Mouse (Mus musculus) hindbrain, embryonic 11.5 days (tissue): ENCODE results near the gene Spata45. TPM values are rescaled to one million over a fixed set of nuclear protein-coding genes. Genes with fewer than 3 reads are reported as not detected.

Source experiments
- ATAC-seq: fragments of 200-750 bp; cut with Nextera tagmentation; 2 replicates; pipeline ENCODE4 v1.8.0; 2017; ENCODE audit warnings: mild to moderate bottlenecking, moderate TSS enrichment, moderate library complexity; ENCODE audit not compliant: low FRiP score
- DNase-seq: peaks from one replicate; pipeline ENCODE4 v3.0.0-alpha.2; 2015; ENCODE audit warnings: low spot score
- H3K27ac ChIP-seq: fragments of 300-500 bp; sonication (generic); 2 replicates; pipeline ENCODE4 v1.5.1; 2014; ENCODE audit warnings: mild to moderate bottlenecking, low read depth, low read length
- H3K27me3 ChIP-seq: fragments of 300-500 bp; sonication (generic); 2 replicates; pipeline ENCODE4 v1.6.1; 2014; ENCODE audit warnings: mild to moderate bottlenecking, low read length, moderate library complexity, mixed read lengths; ENCODE audit not compliant: control insufficient read depth, insufficient read depth
- H3K36me3 ChIP-seq: fragments of 300-500 bp; sonication (generic); 2 replicates; pipeline ENCODE4 v1.6.1; 2014; ENCODE audit warnings: mild to moderate bottlenecking, low read length, moderate library complexity, mixed read lengths; ENCODE audit not compliant: control insufficient read depth, insufficient read depth
- H3K4me1 ChIP-seq: fragments of 300-500 bp; sonication (generic); replicated peaks from 2 replicates; pipeline ENCODE4 v1.6.1; 2014; ENCODE audit warnings: low read length, mixed read lengths; ENCODE audit not compliant: control insufficient read depth, insufficient read depth
- H3K4me2 ChIP-seq: fragments of 300-500 bp; sonication (generic); replicated peaks from 2 replicates; pipeline ENCODE4 v1.6.1; 2014; ENCODE audit warnings: mild to moderate bottlenecking, low read depth, low read length
- H3K4me3 ChIP-seq: fragments of 300-500 bp; sonication (generic); 2 replicates; pipeline ENCODE4 v1.5.1; 2014; ENCODE audit warnings: low read depth, low read length
- H3K9ac ChIP-seq: fragments of 300-500 bp; sonication (generic); 2 replicates; pipeline ENCODE4 v1.6.1; 2014; ENCODE audit warnings: low read depth, low read length
- H3K9me3 ChIP-seq: fragments of 300-500 bp; sonication (generic); 2 replicates; pipeline ENCODE4 v1.6.1; 2016; ENCODE audit warnings: low read length; ENCODE audit not compliant: control insufficient read depth
- WGBS: fragments of 180-500 bp; shearing (Covaris S2); extraction: QIAGEN DNeasy Blood & Tissue Kit; methylation state at CpG from one replicate; pipeline ENCODE4 v1.1.7; 2014; 5-methylcytosine and 5-hydroxymethylcytosine counted together
- polyA plus RNA-seq: library from polyadenylated mRNA; unstranded; fragments of >200 nt; fragmentation: Nextera tagmentation; extraction: Ambion mirVana; gene quantifications from 2 replicates; pipeline ENCODE4 v1.2.1, GENCODE M21; 2014

Spata45 gene
- polyA plus RNA-seq, 1 experiment from 2014 or later = not detected

- DNase-seq (no peak), ATAC-seq (no peak)
- no peak overlapping the region for H3K4me2 ChIP-seq
These were observed 17.1 kb downstream of the Spata45 start for GRCm38 (mm10) chr1:191053555-191053954.

DNA sequence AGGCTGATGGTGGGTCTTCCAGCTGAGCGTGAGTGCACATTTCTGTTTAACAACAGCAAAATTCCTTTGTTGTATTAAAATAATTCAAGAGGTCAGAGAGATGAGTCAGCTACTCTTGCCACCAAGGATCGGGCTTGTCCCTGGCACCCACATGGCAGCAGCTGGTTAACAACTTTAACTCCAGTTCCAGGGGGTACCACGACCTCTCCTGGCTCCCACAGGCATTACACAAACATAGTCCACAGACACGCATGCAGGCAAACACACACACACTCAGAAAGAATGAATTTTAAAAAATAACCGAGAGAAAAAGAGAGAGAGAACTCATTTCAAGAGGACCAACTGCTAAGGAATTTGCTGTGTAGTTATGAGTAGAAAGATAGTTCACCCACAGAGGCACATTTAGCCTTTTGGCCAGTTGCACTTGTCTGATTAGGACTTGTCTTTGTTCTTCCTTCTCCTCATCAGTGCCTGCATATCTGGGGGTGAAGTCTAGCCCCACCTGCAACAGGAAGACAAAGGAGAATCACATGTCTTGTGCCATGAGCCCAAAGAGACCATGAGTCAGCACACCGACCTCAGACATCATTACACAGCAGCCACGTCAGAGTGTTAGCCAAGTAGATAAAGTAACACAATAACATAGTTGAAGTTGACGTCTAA is 18.6 kb downstream of the Spata45 start:
- DNase-seq (no peak), ATAC-seq (no peak)
- no peak overlapping the region for H3K27ac ChIP-seq
- H3K27me3 ChIP-seq = no peaks in the 10 kb centered on the region
- no peaks in the 10 kb centered on the region for H3K4me1 ChIP-seq
- H3K9ac ChIP-seq = no peak overlapping the region
- H3K36me3 ChIP-seq = no peaks in the 10 kb centered on the region
- WGBS = 79% methylated on average over 8 of the region's 8 CpGs
- no peak overlapping the region for H3K4me3 ChIP-seq
- H3K4me2 ChIP-seq = no peak overlapping the region
- no peaks in the 10 kb centered on the region for H3K9me3 ChIP-seq

More at GRCm38 (mm10) chr1:191053555-191053954, 17.1 kb downstream of the Spata45 start:
- no peaks in the 10 kb centered on the region for H3K9me3 ChIP-seq
- H3K9ac ChIP-seq = no peak overlapping the region
- no peak overlapping the region for H3K4me3 ChIP-seq
- 84% methylated on average over 3 of the region's 3 CpGs for WGBS
- no peaks in the 10 kb centered on the region for H3K36me3 ChIP-seq
- no peak overlapping the region for H3K27ac ChIP-seq
- no peaks in the 10 kb centered on the region for H3K4me1 ChIP-seq
- no peaks in the 10 kb centered on the region for H3K27me3 ChIP-seq

DNA sequence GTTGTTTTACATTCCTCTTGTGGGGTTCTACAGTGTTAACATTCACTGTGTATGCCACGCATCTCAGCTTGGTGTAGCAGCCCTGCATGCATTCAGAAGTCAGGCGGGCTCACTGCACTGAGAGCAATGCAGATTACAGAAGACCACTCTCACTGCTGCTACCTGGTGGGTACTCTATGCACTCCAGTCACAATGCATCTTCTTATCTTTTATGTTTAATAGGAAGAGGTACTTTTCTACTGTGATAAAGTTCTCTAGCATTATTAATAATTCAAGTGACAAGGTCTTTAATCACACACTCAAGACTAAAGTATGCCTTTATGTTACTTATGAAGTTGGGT is 19.1 kb downstream of the Spata45 start:
- H3K4me1 ChIP-seq = no peaks in the 10 kb centered on the region
- H3K9ac ChIP-seq = no peak overlapping the region
- no peak overlapping the region for H3K4me3 ChIP-seq
- H3K9me3 ChIP-seq = no peaks in the 10 kb centered on the region
- WGBS = 68% methylated on average over 2 of the region's 2 CpGs
- ATAC-seq = no peak
- DNase-seq = no peak
- no peaks in the 10 kb centered on the region for H3K36me3 ChIP-seq
- no peaks in the 10 kb centered on the region for H3K27me3 ChIP-seq
- no peak overlapping the region for H3K4me2 ChIP-seq
- H3K27ac ChIP-seq = no peak overlapping the region

GRCm38 (mm10) chr1:191057461-191057860 is 21.0 kb downstream of the Spata45 start:
- DNase-seq (no peak), ATAC-seq (no peak)
- Histone ChIP-seq H3K27me3 (no peaks in the 10 kb centered on the region), H3K4me3 (no peak overlapping the region), H3K4me2 (no peak overlapping the region), H3K36me3 (no peaks in the 10 kb centered on the region), H3K27ac (no peak overlapping the region), H3K9me3 (no peaks in the 10 kb centered on the region), H3K9ac (no peak overlapping the region), H3K4me1 (0 out of 2 replicates have a peak, but pooled peaks cover 2% of the 10 kb centered on the region)
- WGBS = 67% methylated on average over 3 of the region's 3 CpGs

DNA sequence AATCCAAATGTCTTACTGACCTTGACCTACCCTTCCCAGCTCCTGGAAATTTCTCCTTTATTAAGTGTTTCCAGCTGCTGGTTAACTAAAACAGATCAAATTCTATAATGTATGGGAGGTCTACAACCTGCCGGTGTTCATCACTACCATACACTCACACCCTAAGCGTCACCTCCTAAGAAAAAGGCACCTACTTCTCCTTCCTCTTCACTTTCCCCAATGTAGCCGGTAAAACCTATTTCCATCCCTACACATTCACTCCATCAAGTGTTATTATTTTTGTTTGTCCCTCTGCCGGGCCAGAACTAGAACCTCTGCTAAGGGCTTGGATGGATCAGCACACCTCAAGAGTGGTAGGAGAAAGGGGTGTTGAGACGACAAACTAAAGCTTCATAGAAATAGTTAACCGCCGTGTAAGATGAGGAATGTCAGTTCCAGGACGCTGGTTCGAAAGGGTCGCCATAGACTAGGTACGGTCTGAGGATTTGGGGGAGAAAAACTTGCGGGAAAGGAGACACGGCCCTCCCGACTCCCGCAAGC is 25.9 kb downstream of the Spata45 start:
- DNase-seq = no peak
- peak; percentile 60 for ATAC-seq
- H3K27ac ChIP-seq = no peak overlapping the region

DNA sequence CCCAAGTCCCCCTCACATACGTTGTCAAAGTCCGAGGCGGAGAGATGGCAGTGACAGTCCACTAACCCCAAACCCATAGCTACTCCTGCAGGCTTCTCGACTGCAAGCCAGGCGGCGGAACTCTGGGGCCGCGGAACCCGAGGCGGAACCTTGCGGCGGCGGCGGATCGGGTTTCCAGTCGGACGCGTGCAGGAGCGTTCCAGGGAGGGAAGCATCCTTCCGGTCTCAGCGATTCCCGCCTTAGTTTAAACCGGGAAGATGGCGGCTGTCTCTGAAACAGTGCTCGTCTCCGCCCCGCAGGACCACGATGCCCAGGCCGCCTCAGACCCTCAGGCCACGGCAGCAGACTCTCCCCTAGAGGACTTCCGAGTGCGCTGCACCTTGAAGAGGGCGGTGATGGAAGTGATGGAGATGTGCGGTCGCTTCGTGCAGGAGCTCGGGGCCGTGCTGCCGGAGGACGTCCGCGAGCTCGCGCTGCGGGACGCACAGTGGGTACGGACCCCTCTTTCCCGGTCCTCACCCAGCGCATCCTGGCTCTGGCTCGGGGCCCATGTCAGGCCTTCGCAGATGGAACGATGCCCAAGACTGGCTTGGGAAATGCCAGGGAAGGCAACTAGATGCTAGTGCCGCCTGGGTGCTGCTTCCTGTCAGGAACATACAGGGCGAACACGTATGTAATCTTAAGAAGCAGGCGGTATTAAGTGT is 26.5 kb downstream of the Spata45 start, which contains the start of the genes Tatdn3 and Nsl1:
Tatdn3 (minus strand) TSS at position 152 of the 705 bp plus-strand sequence.
Nsl1 (plus strand) TSS at position 232 of the 705 bp plus-strand sequence.
- Histone ChIP-seq H3K9ac (peak within 1 kb of the TSS; percentile 73), H3K4me2 (peak within 1 kb of the TSS; percentile 66), H3K4me3 (peak within 1 kb of the TSS; percentile 75), H3K27ac (no peak within 1 kb of the TSS), H3K27me3 (no peaks in the 10 kb centered on the region), H3K36me3 (no peaks in the 10 kb centered on the region), H3K4me1 (0 out of 2 replicates have a peak, but pooled peaks cover 2% of the 10 kb centered on the region), H3K9me3 (no peaks in the 10 kb centered on the region)
- ATAC-seq = peak; percentile 87
- peak; percentile 93 for DNase-seq
- under 1% methylated on average over 55 of the region's 56 CpGs for WGBS

More for the DNA sequence above, 25.9 kb downstream of the Spata45 start:
- H3K4me3 ChIP-seq = peak overlapping the region; percentile 75
- peak overlapping the region; percentile 66 for H3K4me2 ChIP-seq
- no peaks in the 10 kb centered on the region for H3K36me3 ChIP-seq
- H3K9me3 ChIP-seq = no peaks in the 10 kb centered on the region
- peak overlapping the region; percentile 73 for H3K9ac ChIP-seq
- H3K27me3 ChIP-seq = no peaks in the 10 kb centered on the region
- H3K4me1 ChIP-seq = 0 out of 2 replicates have a peak, but pooled peaks cover 2% of the 10 kb centered on the region
- 6% methylated on average over 15 of the region's 15 CpGs for WGBS

- Histone ChIP-seq H3K4me2 (peak overlapping the region; percentile 51), H3K4me3 (peak overlapping the region; percentile 75), H3K9ac (no peak overlapping the region; the same call in 1 of the 2 replicates), H3K27me3 (no peaks in the 10 kb centered on the region), H3K36me3 (no peaks in the 10 kb centered on the region), H3K9me3 (no peaks in the 10 kb centered on the region), H3K4me1 (0 out of 2 replicates have a peak, but pooled peaks cover 2% of the 10 kb centered on the region), H3K27ac (no peak overlapping the region)
- ATAC-seq (no peak), DNase-seq (no peak)
- WGBS = 59% methylated on average over 9 of the region's 9 CpGs
These were observed 27.3 kb downstream of the Spata45 start for GRCm38 (mm10) chr1:191063700-191064099.

GRCm38 (mm10) chr1:191064535-191064934 is 28.1 kb downstream of the Spata45 start:
- Histone ChIP-seq H3K9ac (no peak overlapping the region), H3K9me3 (no peaks in the 10 kb centered on the region), H3K27me3 (no peaks in the 10 kb centered on the region), H3K4me2 (no peak overlapping the region), H3K27ac (no peak overlapping the region), H3K4me3 (no peak overlapping the region), H3K4me1 (0 out of 2 replicates have a peak, but pooled peaks cover 2% of the 10 kb centered on the region), H3K36me3 (no peaks in the 10 kb centered on the region; the same call in 1 of the 2 replicates)
- DNase-seq (no peak), ATAC-seq (no peak)
- WGBS = 95% methylated on average over 2 of the region's 2 CpGs
